Mouse (Mus musculus) olfactory bulb, adult 2 months (tissue): Measurements from ENCODE around the gene Tjp1.

Source experiments
- CTCF ChIP-seq: fragments of 200-500 bp; IDR thresholded peaks from 2 replicates; pipeline ENCODE4 v1.5.1; 2012; ENCODE audit warnings: low read depth, mild to moderate bottlenecking, low read length, moderate library complexity; ENCODE audit not compliant: insufficient read depth
- POLR2A ChIP-seq: fragments of 200-500 bp; IDR thresholded peaks from 2 replicates; pipeline ENCODE4 v1.6.1; 2012; ENCODE audit warnings: mild to moderate bottlenecking, low read depth, low read length, moderate library complexity; ENCODE audit not compliant: insufficient read depth

- TF ChIP-seq POLR2A (no peak), CTCF (no peak)
Observed at GRCm38 (mm10) chr7:65502486-65503322, 24.9 kb downstream of the Tjp1 start.
